Mouse (Mus musculus): ENCODE results near the gene Htra2. TPM values are rescaled to one million over a fixed set of nuclear protein-coding genes. Genes with fewer than 3 reads are reported as not detected.

Gene Htra2
- polyA plus RNA-seq, 1 experiment from 2014 or later = 28.7 TPM

DNA sequence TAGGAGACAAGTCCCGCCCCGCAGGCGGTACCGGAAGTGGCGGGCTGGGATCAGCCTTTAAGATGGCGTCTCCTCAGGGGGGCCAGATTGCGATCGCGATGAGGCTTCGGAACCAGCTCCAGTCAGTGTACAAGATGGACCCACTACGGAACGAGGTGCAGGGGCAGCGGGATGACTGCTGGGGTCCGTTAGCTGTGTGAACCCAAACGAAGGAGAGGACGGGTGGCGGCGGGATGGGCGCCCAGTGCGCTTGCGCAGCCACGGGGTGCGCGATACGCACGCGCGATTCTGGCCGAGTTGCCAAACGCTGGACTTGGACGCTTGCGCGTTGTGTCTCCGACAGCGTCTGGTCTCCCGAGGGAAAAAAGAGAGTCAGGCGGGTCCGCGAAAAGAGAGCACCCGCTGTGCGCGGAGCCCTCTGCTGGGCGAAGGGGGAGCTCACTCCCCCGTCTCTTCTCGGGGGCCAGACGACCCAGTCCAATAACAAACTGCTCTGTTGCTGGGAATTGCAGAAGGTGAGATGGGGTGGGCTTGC lies 23.3 kb upstream of the Htra2 start:
- Histone ChIP-seq H3K36me3 (ENCODE audit: control insufficient read depth, insufficient read depth, low read length) (0 out of 2 replicates have a peak, but pooled peaks cover 4% of the 10 kb centered on the region), H3K9me3 (ENCODE audit: control insufficient read depth, low read length) (no peaks in the 10 kb centered on the region), H3K27ac (replicated peaks; ENCODE audit: low read depth, low read length) (no peak overlapping the region; the same call in 1 of the 2 replicates), H3K4me3 (ENCODE audit: low read depth, low read length) (peak overlapping the region; percentile 72), H3K4me1 (ENCODE audit: control insufficient read depth, insufficient read depth, low read length) (peaks cover 7% of the 10 kb centered on the region; the same call in 1 of the 2 replicates), H3K27me3 (ENCODE audit: control insufficient read depth, insufficient read depth, low read length) (peaks cover 14% of the 10 kb centered on the region), H3K9ac (ENCODE audit: low read length) (peak overlapping the region; percentile 79), H3K4me2 (ENCODE audit: low read depth, severe bottlenecking) (peak overlapping the region; percentile 99)
- ATAC-seq (ENCODE audit: insufficient number of reproducible peaks, low FRiP score, low TSS enrichment, low read depth) = peak; percentile 81
- DNase-seq (ENCODE audit: low spot score) = peak; percentile 100
- under 1% methylated on average over 46 of the region's 46 CpGs for WGBS

DNA sequence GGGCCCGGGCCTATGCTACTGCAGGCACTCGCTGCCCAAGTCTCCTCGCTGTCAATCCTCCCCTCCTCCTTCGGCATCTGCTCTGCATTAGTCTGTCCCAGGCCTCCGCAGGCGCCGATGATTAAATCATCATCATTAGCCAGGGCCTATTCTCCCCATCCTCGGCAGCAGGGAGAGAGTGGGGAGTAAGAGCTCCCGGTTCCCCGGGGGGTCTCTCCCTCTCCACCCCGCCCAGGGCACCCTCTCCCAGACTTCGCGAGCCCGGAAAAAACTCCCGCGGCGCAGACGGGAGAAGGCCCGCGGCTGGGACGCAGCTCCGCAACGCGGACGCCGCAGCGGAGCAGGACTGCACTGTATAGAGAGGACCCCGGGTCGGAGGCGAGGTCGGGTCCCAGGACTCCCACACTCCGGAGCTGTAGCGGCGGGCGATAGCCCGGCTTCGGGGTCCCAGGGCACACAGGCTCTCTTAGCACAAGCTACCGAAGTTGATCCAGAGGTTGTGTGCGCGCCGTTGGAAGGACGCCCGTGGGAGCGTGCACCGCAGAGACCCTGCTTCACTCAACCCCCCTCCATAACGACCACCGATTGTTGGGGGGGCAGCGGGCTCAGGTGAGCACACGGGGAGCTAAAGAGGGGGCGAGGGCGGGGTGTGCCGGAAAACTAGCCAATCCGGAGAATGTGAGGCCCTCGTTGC lies 22.7 kb upstream of the Htra2 start, which contains the start of gene Pcgf1:
TSS of gene Pcgf1 (plus strand) at position 240 of the 694 bp plus-strand sequence.
- peak within 1 kb of the TSS; percentile 80 for H3K27ac ChIP-seq (replicated peaks; ENCODE audit: low read depth, low read length)
- DNase-seq (ENCODE audit: low spot score) (no peak), ATAC-seq (ENCODE audit: insufficient number of reproducible peaks, low FRiP score, low TSS enrichment, low read depth) (peak; percentile 88)
- H3K4me2 ChIP-seq (ENCODE audit: low read depth, severe bottlenecking) = peak within 1 kb of the TSS; percentile 99
- peak within 1 kb of the TSS; percentile 79 for H3K9ac ChIP-seq (ENCODE audit: low read length)
- under 1% methylated on average over 54 of the region's 54 CpGs for WGBS
- peaks cover 4% of the 10 kb centered on the region; the same call in 1 of the 2 replicates for H3K4me1 ChIP-seq (ENCODE audit: control insufficient read depth, insufficient read depth, low read length)
- no peaks in the 10 kb centered on the region for H3K9me3 ChIP-seq (ENCODE audit: control insufficient read depth, low read length)
- 0 out of 2 replicates have a peak, but pooled peaks cover 4% of the 10 kb centered on the region for H3K36me3 ChIP-seq (ENCODE audit: control insufficient read depth, insufficient read depth, low read length)
- H3K27me3 ChIP-seq (ENCODE audit: control insufficient read depth, insufficient read depth, low read length) = peaks cover 19% of the 10 kb centered on the region
- peak within 1 kb of the TSS; percentile 72 for H3K4me3 ChIP-seq (ENCODE audit: low read depth, low read length)

DNA sequence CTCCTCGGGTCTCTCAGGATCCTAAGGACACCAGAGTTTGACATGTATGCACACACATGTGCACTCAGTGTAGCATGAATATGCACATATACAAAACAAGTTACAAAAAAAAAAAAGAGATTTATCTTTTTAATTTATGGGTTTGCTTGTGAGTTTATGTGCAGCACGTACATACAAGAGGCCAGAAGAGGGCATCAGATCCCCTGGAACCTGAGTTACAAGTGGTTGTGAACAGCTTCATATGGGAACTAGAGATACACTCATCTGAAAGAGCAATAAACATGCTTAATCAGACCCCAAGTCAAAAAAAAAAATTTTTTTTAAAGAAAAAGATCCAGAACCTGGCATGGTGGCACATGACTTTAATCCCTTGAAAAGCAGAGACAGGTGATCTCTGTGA lies 19.9 kb upstream of the Htra2 start:
- WGBS = 23% methylated on average over 2 of the region's 2 CpGs
- no peak overlapping the region for H3K4me3 ChIP-seq (ENCODE audit: low read depth, low read length)

DNA sequence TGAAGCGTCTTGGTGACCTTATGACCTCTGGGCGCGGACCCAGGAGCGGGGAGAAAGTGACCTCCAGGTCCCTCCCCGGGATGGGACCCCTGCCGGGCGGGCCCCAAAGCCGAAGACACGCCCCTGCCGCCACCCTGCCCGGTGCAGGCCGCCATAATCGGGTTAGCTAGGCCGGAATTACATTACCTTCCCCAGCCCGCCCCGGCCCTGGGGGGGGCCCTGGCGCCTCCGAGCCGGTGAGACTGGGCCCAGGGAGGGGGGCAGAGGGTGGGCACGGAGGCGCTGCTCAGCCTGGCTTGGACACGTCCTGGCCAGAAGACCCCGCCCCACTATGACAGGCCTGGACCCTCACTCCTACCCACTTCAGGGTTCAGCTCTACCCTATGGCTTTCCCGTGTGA lies 16.1 kb upstream of the Htra2 start:
- H3K9me3 ChIP-seq (ENCODE audit: control insufficient read depth, low read length) = no peaks in the 10 kb centered on the region
- peak overlapping the region; percentile 14; the same call in 1 of the 2 replicates for H3K4me3 ChIP-seq (ENCODE audit: low read depth, low read length)
- 1% methylated on average over 24 of the region's 24 CpGs for WGBS
- H3K4me2 ChIP-seq (ENCODE audit: low read depth, severe bottlenecking) = 0 out of 2 replicates have a peak overlapping the region, but pooled peaks have one; percentile 15
- ATAC-seq (ENCODE audit: insufficient number of reproducible peaks, low FRiP score, low TSS enrichment, low read depth) (0 out of 2 replicates have a peak, but pooled peaks have one; percentile 55), DNase-seq (ENCODE audit: low spot score) (peak; percentile 48)
- peaks cover 19% of the 10 kb centered on the region for H3K4me1 ChIP-seq (ENCODE audit: control insufficient read depth, insufficient read depth, low read length)
- H3K36me3 ChIP-seq (ENCODE audit: control insufficient read depth, insufficient read depth, low read length) = no peaks in the 10 kb centered on the region
- H3K27ac ChIP-seq (replicated peaks; ENCODE audit: low read depth, low read length) = no peak overlapping the region
- H3K9ac ChIP-seq (ENCODE audit: low read length) = 0 out of 2 replicates have a peak overlapping the region, but pooled peaks have one; percentile 2
- peaks cover 81% of the 10 kb centered on the region for H3K27me3 ChIP-seq (ENCODE audit: control insufficient read depth, insufficient read depth, low read length)

More for the DNA sequence above, 19.9 kb upstream of the Htra2 start:
- DNase-seq (ENCODE audit: low spot score) = no peak
- peaks cover 45% of the 10 kb centered on the region for H3K27me3 ChIP-seq (ENCODE audit: control insufficient read depth, insufficient read depth, low read length)
- ATAC-seq (ENCODE audit: insufficient number of reproducible peaks, low FRiP score, low TSS enrichment, low read depth) = no peak
- H3K4me2 ChIP-seq (ENCODE audit: low read depth, severe bottlenecking) = no peak overlapping the region
- no peaks in the 10 kb centered on the region for H3K36me3 ChIP-seq (ENCODE audit: control insufficient read depth, insufficient read depth, low read length)
- no peak overlapping the region for H3K27ac ChIP-seq (replicated peaks; ENCODE audit: low read depth, low read length)
- no peak overlapping the region for H3K9ac ChIP-seq (ENCODE audit: low read length)
- H3K9me3 ChIP-seq (ENCODE audit: control insufficient read depth, low read length) = no peaks in the 10 kb centered on the region
- H3K4me1 ChIP-seq (ENCODE audit: control insufficient read depth, insufficient read depth, low read length) = peaks cover 16% of the 10 kb centered on the region

DNA sequence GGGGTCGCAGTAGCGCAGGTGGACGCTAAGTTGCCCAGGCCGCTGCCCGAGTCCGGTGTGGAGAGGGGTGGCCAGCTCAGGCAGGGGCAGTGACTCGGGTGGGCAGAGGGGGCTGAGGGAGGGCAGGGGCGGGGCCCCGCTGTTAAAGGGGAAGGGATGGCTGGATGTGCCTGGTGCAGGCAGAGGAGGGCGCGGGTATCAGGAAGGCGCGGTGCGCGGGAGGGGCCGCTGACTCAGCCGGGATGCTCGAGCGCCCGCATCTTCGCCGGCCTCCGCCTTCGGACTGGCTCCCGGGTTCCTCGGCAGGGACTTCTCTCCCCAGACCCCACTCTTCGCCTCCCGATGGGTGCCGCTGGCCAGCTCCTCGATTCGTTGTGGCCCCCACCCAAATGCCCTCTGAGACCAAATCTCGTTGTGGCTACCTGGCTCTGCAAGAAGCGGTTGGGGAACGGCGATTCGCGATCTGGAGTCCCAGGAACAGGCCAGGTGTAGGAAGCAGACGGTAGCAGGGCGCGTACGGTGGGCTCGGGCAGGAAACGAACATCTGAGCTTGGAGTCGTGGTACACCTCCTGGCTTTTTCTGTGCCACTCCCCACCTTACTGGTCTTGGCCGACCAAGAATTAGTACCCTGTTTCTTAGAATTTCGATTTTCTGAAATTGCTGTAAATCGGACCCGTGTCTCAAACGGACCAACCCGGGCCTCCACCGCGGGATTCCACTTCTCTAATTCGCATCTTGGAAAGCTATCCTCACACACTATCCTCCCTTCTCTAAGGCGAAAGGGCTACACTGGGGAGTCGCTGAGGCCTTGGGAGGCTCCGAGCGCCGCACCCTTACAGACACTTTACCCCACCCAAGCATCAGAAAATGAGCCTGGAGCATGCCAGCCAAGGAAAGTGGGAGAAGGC lies 15.5 kb upstream of the Htra2 start:
- H3K4me1 ChIP-seq (ENCODE audit: control insufficient read depth, insufficient read depth, low read length) = peaks cover 19% of the 10 kb centered on the region
- DNase-seq (ENCODE audit: low spot score) (peak; percentile 82), ATAC-seq (ENCODE audit: insufficient number of reproducible peaks, low FRiP score, low TSS enrichment, low read depth) (0 out of 2 replicates have a peak, but pooled peaks have one; percentile 29)
- H3K4me3 ChIP-seq (ENCODE audit: low read depth, low read length) = peak overlapping the region; percentile 27
- under 1% methylated on average over 58 of the region's 58 CpGs for WGBS
- peaks cover 88% of the 10 kb centered on the region for H3K27me3 ChIP-seq (ENCODE audit: control insufficient read depth, insufficient read depth, low read length)
- H3K4me2 ChIP-seq (ENCODE audit: low read depth, severe bottlenecking) = peak overlapping the region; percentile 39
- no peaks in the 10 kb centered on the region for H3K9me3 ChIP-seq (ENCODE audit: control insufficient read depth, low read length)
- H3K36me3 ChIP-seq (ENCODE audit: control insufficient read depth, insufficient read depth, low read length) = no peaks in the 10 kb centered on the region
- no peak overlapping the region for H3K27ac ChIP-seq (replicated peaks; ENCODE audit: low read depth, low read length)
- H3K9ac ChIP-seq (ENCODE audit: low read length) = no peak overlapping the region

DNA sequence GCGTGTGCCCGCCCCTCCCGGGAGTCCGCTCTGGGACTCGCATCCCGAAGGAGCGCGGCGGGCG lies 15.0 kb upstream of the Htra2 start, which contains the start of gene Tlx2:
TSS of gene Tlx2 (minus strand) at position 47 of the 64 bp plus-strand sequence.
- Histone ChIP-seq H3K27ac (replicated peaks; ENCODE audit: low read depth, low read length) (no peak within 1 kb of the TSS), H3K4me2 (ENCODE audit: low read depth, severe bottlenecking) (peak within 1 kb of the TSS; percentile 39), H3K27me3 (ENCODE audit: control insufficient read depth, insufficient read depth, low read length) (peaks cover 93% of the 10 kb centered on the region), H3K9ac (ENCODE audit: low read length) (no peak within 1 kb of the TSS), H3K4me1 (ENCODE audit: control insufficient read depth, insufficient read depth, low read length) (peaks cover 19% of the 10 kb centered on the region), H3K9me3 (ENCODE audit: control insufficient read depth, low read length) (no peaks in the 10 kb centered on the region), H3K4me3 (ENCODE audit: low read depth, low read length) (peak within 1 kb of the TSS; percentile 27), H3K36me3 (ENCODE audit: control insufficient read depth, insufficient read depth, low read length) (no peaks in the 10 kb centered on the region)
- ATAC-seq (ENCODE audit: insufficient number of reproducible peaks, low FRiP score, low TSS enrichment, low read depth) (no peak), DNase-seq (ENCODE audit: low spot score) (no peak)
- WGBS = 1% methylated on average over 10 of the region's 10 CpGs

DNA sequence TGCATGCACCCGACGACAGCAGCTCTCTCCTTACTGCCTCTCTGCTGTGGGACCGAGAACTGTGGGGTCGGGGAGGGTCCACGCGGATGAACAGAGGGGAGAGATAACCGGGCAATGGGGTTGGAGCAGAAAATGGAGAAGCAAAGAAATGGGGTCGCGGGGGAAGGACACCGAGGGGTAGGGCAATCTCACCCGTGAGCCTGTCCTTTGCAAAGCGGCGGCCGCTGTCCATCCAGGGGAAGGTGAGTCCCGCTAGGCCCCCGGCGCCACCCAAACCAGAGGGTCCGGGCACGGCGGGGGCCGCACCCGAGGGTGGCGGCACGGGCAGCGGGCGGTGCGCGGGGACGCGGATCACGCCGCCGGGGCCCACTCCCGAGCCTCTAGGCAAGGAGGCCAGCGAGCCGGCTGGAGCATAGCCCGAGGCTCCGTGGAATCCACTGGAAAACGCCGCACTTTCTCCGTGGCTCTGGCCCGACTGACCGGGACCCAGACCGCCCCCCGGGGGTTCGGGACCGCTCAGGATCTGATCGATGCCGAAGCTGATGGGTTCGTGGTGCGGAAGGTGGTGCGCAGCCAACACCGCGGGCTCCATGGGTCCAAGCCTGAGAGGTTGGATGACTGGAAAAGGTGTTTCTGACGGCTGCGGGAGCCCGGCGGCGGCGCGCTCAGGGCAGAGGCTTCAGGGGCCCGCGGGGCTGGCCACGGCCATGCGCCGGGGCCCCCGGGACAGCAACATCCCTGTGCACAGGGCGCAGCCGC lies 14.6 kb upstream of the Htra2 start:
- Histone ChIP-seq H3K4me3 (ENCODE audit: low read depth, low read length) (peak overlapping the region; percentile 27; the same call in 1 of the 2 replicates), H3K9me3 (ENCODE audit: control insufficient read depth, low read length) (no peaks in the 10 kb centered on the region), H3K4me1 (ENCODE audit: control insufficient read depth, insufficient read depth, low read length) (peaks cover 19% of the 10 kb centered on the region), H3K4me2 (ENCODE audit: low read depth, severe bottlenecking) (peak overlapping the region; percentile 39), H3K9ac (ENCODE audit: low read length) (no peak overlapping the region), H3K27me3 (ENCODE audit: control insufficient read depth, insufficient read depth, low read length) (peaks cover 96% of the 10 kb centered on the region), H3K27ac (replicated peaks; ENCODE audit: low read depth, low read length) (no peak overlapping the region), H3K36me3 (ENCODE audit: control insufficient read depth, insufficient read depth, low read length) (no peaks in the 10 kb centered on the region)
- 1% methylated on average over 66 of the region's 69 CpGs for WGBS
- DNase-seq (ENCODE audit: low spot score) (peak; percentile 73), ATAC-seq (ENCODE audit: insufficient number of reproducible peaks, low FRiP score, low TSS enrichment, low read depth) (no peak)
